Mouse (Mus musculus): ENCODE data around the gene H2-Q1. TPM values are rescaled to one million over a fixed set of nuclear protein-coding genes. Genes with fewer than 3 reads are reported as not detected.
"Not testable (repeated sequence)": the region's sequence is repeated elsewhere in the genome, so short reads cannot be mapped to it uniquely, and the experiment has no call there.

Gene H2-Q1
- polyA plus RNA-seq, 1 experiment from 2014 or later: not detected

DNA sequence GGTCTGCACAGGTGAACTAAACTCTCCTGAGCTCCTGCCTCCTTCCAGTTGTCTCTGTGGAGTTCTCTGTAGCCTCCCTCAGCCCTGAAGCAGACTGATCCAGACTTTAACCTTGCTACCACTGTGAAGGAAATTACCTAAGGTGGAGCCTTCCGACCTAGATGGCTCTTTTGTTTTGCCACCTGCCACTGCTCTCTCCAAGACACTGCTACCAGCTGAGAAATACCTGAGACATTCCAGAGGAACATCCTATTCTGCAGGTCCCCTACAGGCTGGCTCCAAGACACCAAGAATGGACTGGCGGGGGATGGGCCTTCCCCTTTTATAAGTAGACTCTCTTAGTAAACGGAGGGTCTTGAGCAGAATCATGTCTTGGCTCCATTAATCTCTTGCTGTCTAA, 39.9 kb upstream of the H2-Q1 start:
- no peaks in the 10 kb centered on the region; the same call in 1 of the 2 replicates for H3K27me3 ChIP-seq (ENCODE audit: insufficient read depth, low read length)
- no peaks in the 10 kb centered on the region for H3K9me3 ChIP-seq (replicated peaks; ENCODE audit: low read length)
- DNase-seq (ENCODE audit: low spot score) (no peak), ATAC-seq (replicated peaks; ENCODE audit: low FRiP score, low read depth) (no peak)
- TF ChIP-seq CTCF (IDR thresholded peaks at IDR 0.05; ENCODE audit: low read depth): no peak
- no peaks in the 10 kb centered on the region for H3K4me1 ChIP-seq (replicated peaks; ENCODE audit: insufficient read depth, low read length)
- H3K27ac ChIP-seq: no peak overlapping the region
- WGBS: 71% methylated on average over 3 of the region's 3 CpGs
- H3K36me3 ChIP-seq (ENCODE audit: insufficient read depth, low read length): no peaks in the 10 kb centered on the region
- no peak overlapping the region for H3K4me3 ChIP-seq (replicated peaks; ENCODE audit: low read depth, low read length)
- no peak overlapping the region for H3K9ac ChIP-seq (ENCODE audit: low read depth, low read length)
- H3K4me2 ChIP-seq (ENCODE audit: low read length): no peak overlapping the region

DNA sequence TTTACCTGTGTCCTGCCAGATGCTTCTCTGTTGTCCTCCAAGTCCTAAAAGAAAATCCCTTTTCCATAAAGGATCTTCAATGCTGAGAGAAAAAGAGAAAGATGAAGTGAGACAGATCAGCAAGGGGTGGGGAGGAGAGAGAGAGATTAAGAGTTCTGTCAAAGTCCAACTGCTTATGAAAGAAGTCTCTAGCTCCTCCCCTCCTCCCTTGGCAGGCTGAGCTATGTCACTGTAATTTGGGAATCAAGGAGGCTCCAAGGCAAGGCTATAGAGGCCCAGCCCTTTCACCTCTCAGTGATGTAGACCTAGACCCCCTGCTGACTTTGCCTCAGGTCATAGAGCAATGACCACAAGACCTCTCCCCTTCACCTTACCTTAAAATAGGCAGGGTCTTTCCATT, 34.8 kb upstream of the H2-Q1 start:
- ATAC-seq (replicated peaks; ENCODE audit: low FRiP score, low read depth) (no peak), DNase-seq (ENCODE audit: low spot score) (no peak)
- no peak overlapping the region for H3K4me3 ChIP-seq (replicated peaks; ENCODE audit: low read depth, low read length)
- H3K36me3 ChIP-seq (ENCODE audit: insufficient read depth, low read length): no peaks in the 10 kb centered on the region
- no peak overlapping the region for H3K27ac ChIP-seq
- no peak overlapping the region for H3K4me2 ChIP-seq (ENCODE audit: low read length)
- H3K9me3 ChIP-seq (replicated peaks; ENCODE audit: low read length): no peaks in the 10 kb centered on the region
- H3K27me3 ChIP-seq (ENCODE audit: insufficient read depth, low read length): no peaks in the 10 kb centered on the region
- no peaks in the 10 kb centered on the region for H3K4me1 ChIP-seq (replicated peaks; ENCODE audit: insufficient read depth, low read length)
- no peak for TF ChIP-seq CTCF (IDR thresholded peaks at IDR 0.05; ENCODE audit: low read depth)
- H3K9ac ChIP-seq (ENCODE audit: low read depth, low read length): no peak overlapping the region

DNA sequence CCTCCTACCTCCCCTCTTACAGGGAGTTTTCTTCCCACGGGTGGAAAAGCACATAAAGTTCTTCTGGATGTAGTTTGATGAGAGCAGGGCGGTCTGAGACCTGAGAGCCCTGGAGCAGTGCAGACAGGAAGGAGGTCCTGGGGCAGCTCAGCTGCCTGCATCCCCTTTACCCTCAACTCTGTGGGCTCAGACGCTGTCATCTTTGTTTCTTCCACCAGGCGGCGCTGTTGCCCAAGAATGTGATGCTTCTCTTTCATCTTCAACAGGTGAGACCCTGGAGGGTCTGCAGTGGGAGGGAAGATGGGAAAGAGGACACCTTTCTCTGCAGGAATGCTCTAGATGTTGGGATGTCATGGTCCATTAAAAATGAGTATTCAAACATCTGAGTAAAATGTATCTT, 24.4 kb upstream of the H2-Q1 start:
- not testable (repeated sequence) for ATAC-seq (replicated peaks; ENCODE audit: low FRiP score, low read depth); H3K9ac ChIP-seq (ENCODE audit: low read depth, low read length); H3K27me3 ChIP-seq (ENCODE audit: insufficient read depth, low read length); H3K9me3 ChIP-seq (replicated peaks; ENCODE audit: low read length); H3K4me3 ChIP-seq (replicated peaks; ENCODE audit: low read depth, low read length); H3K4me1 ChIP-seq (replicated peaks; ENCODE audit: insufficient read depth, low read length); H3K36me3 ChIP-seq (ENCODE audit: insufficient read depth, low read length); H3K27ac ChIP-seq; H3K4me2 ChIP-seq (ENCODE audit: low read length)
- peak; percentile 80 for TF ChIP-seq CTCF (IDR thresholded peaks at IDR 0.05; ENCODE audit: low read depth)
- 7% methylated on average over 5 of the region's 5 CpGs for WGBS
- peak; percentile 19 for DNase-seq (ENCODE audit: low spot score)

DNA sequence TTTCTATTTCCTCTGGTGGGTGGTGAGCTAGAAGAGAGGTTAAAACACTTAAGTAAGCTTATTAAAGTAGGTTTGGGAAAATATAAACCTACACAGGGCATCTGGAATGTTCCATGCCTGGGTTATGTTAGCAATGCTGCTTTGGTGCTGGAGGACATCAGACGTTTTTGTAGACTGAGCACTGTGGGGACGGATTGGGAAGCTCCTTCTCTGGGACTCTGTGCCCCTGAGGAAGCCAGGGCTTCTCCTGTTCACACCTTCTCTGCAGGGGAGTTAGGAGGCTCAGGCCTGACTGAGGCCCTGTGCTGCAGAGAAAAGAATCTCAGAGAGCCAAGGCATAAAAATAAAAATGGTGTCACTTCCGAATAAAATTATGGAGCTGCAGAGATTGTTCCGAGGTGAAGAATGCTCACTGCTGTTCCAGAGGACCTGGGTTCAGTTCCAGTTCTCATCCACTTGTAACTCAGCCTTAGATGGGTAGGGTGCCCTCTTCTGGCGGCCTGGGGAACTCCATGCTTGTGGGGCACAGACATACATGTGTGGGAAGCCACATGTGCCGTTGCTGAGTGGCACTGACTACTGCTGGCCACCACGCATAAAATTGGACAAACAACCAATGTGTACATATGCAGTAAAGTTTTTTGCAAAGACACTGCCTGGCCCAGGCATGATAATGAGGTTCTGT, 19.8 kb upstream of the H2-Q1 start:
- H3K36me3 ChIP-seq (ENCODE audit: insufficient read depth, low read length); H3K27ac ChIP-seq; H3K9me3 ChIP-seq (replicated peaks; ENCODE audit: low read length); H3K4me3 ChIP-seq (replicated peaks; ENCODE audit: low read depth, low read length); H3K4me2 ChIP-seq (ENCODE audit: low read length); H3K4me1 ChIP-seq (replicated peaks; ENCODE audit: insufficient read depth, low read length); ATAC-seq (replicated peaks; ENCODE audit: low FRiP score, low read depth); H3K27me3 ChIP-seq (ENCODE audit: insufficient read depth, low read length); DNase-seq (ENCODE audit: low spot score); H3K9ac ChIP-seq (ENCODE audit: low read depth, low read length): not testable (repeated sequence)
- WGBS: 87% methylated on average over 7 of the region's 7 CpGs

DNA sequence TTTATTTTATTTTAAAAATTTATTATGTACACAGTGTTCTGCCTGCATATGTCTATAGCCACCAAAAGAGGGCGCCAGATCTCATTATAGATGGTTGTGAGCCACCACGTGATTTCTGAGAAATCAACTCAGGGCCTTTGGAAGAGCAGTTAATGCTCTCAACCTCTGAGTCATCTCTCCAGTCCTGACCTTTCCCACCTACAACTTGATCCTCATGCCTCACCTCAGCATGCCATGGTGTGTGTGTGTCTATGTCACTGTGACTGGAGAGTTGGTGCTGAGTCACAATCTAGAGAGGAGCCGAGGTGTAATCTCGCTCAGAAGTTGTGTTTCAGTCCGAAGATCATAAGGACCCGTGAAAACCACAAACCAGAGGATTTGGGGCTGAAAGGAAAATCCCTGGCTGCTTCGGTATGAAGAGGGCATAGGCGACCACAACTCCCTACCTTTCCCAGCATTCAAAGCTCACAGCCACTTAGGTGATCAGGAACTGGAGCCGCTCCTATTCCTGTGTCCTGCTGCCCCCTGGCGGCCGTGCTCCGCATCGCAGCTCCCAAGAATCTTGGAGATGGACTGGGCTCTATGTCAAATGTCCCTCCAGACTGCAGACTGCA, 18.5 kb upstream of the H2-Q1 start:
- DNase-seq (ENCODE audit: low spot score) (peak; percentile 60), ATAC-seq (replicated peaks; ENCODE audit: low FRiP score, low read depth) (peak; percentile 69; the same call in 1 of the 2 replicates)
- H3K4me2 ChIP-seq (ENCODE audit: low read length): no peak overlapping the region
- 23% methylated on average over 13 of the region's 13 CpGs for WGBS
- no peaks in the 10 kb centered on the region for H3K4me1 ChIP-seq (replicated peaks; ENCODE audit: insufficient read depth, low read length)
- H3K27me3 ChIP-seq (ENCODE audit: insufficient read depth, low read length): no peaks in the 10 kb centered on the region
- no peaks in the 10 kb centered on the region for H3K36me3 ChIP-seq (ENCODE audit: insufficient read depth, low read length)
- no peak overlapping the region for H3K4me3 ChIP-seq (replicated peaks; ENCODE audit: low read depth, low read length)
- no peak overlapping the region for H3K9ac ChIP-seq (ENCODE audit: low read depth, low read length)
- TF ChIP-seq CTCF (IDR thresholded peaks at IDR 0.05; ENCODE audit: low read depth): peak; percentile 81
- H3K9me3 ChIP-seq (replicated peaks; ENCODE audit: low read length): no peaks in the 10 kb centered on the region
- H3K27ac ChIP-seq: no peak overlapping the region

DNA sequence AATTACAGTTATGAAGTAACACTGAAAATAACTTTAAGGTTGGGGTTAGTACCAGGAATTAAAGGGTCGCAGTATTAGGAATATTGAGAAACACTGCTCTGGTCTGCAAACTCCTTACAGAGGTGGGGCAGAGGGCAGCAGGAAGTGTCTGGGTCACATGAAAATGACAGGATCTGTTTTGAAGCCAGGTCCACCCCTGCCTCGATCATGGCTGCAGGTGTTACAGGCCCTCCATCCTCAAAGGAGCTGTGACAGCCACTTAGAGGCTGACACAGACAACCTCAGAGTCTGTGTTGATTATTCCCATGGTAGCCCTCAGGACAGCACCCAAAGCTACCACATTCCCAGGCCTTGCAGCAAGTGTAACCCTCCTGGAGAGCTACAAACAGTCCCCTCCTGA, 16.9 kb upstream of the H2-Q1 start:
- no peak overlapping the region for H3K4me3 ChIP-seq (replicated peaks; ENCODE audit: low read depth, low read length)
- TF ChIP-seq CTCF (IDR thresholded peaks at IDR 0.05; ENCODE audit: low read depth): no peak
- H3K4me2 ChIP-seq (ENCODE audit: low read length): no peak overlapping the region
- H3K27me3 ChIP-seq (ENCODE audit: insufficient read depth, low read length): no peaks in the 10 kb centered on the region; the same call in 1 of the 2 replicates
- H3K9ac ChIP-seq (ENCODE audit: low read depth, low read length): no peak overlapping the region
- no peaks in the 10 kb centered on the region for H3K4me1 ChIP-seq (replicated peaks; ENCODE audit: insufficient read depth, low read length)
- no peak overlapping the region for H3K27ac ChIP-seq
- 75% methylated on average over 2 of the region's 2 CpGs for WGBS
- H3K9me3 ChIP-seq (replicated peaks; ENCODE audit: low read length): no peaks in the 10 kb centered on the region
- H3K36me3 ChIP-seq (ENCODE audit: insufficient read depth, low read length): no peaks in the 10 kb centered on the region
- ATAC-seq (replicated peaks; ENCODE audit: low FRiP score, low read depth) (no peak), DNase-seq (ENCODE audit: low spot score) (no peak)
